ENCODE assay signal across 13 mouse cellular contexts in genomic region chr11:11824970-11825635, GRCm38 (mm10). TPM values are rescaled to one million over a fixed set of nuclear protein-coding genes. Genes with fewer than 3 reads are reported as not detected.
A peak's percentile ranks its signal among the peaks of the same experiment; 100 is the strongest.
DNase-seq lines count a peak whose midpoint lies in the region; ATAC-seq and TF ChIP-seq lines count a peak whose summit lies in the region.
"Had no signal": no experiment of that assay in that cellular context is flagged by ENCODE, and none has a peak within 500 bp of the region (broad histone marks: within the 10 kb centered on the region; RNA-seq: fewer than 3 reads in every experiment).

No protein-coding gene starts in this region.

- peak overlapping the region; percentile 53; the same call in 1 of the 2 replicates for H3K9ac ChIP-seq in heart, embryonic 11.5 days (ENCODE audit: low read depth, low read length)
- no peak overlapping the region for H3K9ac ChIP-seq in midbrain, embryonic 11.5 days (ENCODE audit: low read length)
- H3K9ac ChIP-seq in midbrain, postnatal 0 days (replicated peaks; ENCODE audit: low read length, poor library complexity, severe bottlenecking): no peak overlapping the region
- H3K9ac ChIP-seq in intestine, postnatal 0 days (ENCODE audit: low read depth, low read length): no peak overlapping the region
- H3K9ac ChIP-seq: liver, embryonic 14.5 days; neural tube, embryonic 12.5 days had no signal

- no peaks in the 10 kb centered on the region for H3K27me3 ChIP-seq in heart, embryonic 11.5 days (ENCODE audit: control insufficient read depth, insufficient read depth, low read length)
- no peaks in the 10 kb centered on the region for H3K27me3 ChIP-seq in midbrain, embryonic 11.5 days (ENCODE audit: control insufficient read depth, insufficient read depth, low read length)
- H3K27me3 ChIP-seq in midbrain, postnatal 0 days (ENCODE audit: insufficient read depth, low read length): no peaks in the 10 kb centered on the region
- H3K27me3 ChIP-seq in intestine, postnatal 0 days (replicated peaks; ENCODE audit: control insufficient read depth, insufficient read depth, low read length): no peaks in the 10 kb centered on the region
- H3K27me3 ChIP-seq: neural tube, embryonic 12.5 days had no signal

- no peaks in the 10 kb centered on the region for H3K36me3 ChIP-seq in heart, embryonic 11.5 days (ENCODE audit: control insufficient read depth, insufficient read depth, low read length)
- no peaks in the 10 kb centered on the region for H3K36me3 ChIP-seq in midbrain, embryonic 11.5 days (ENCODE audit: control insufficient read depth, insufficient read depth, low read length)
- no peaks in the 10 kb centered on the region for H3K36me3 ChIP-seq in midbrain, postnatal 0 days (ENCODE audit: insufficient read depth, low read length)
- no peaks in the 10 kb centered on the region for H3K36me3 ChIP-seq in intestine, postnatal 0 days (ENCODE audit: control insufficient read depth, insufficient read depth)
- H3K36me3 ChIP-seq: neural tube, embryonic 12.5 days had no signal

- no peak overlapping the region for H3K4me2 ChIP-seq in heart, embryonic 11.5 days
- no peak overlapping the region for H3K4me2 ChIP-seq in midbrain, embryonic 11.5 days
- no peak overlapping the region for H3K4me2 ChIP-seq in midbrain, postnatal 0 days (ENCODE audit: low read depth, low read length, poor library complexity, severe bottlenecking)
- no peak overlapping the region for H3K4me2 ChIP-seq in intestine, postnatal 0 days (replicated peaks; ENCODE audit: low read depth)
- H3K4me2 ChIP-seq: neural tube, embryonic 12.5 days had no signal

- ATAC-seq in heart, embryonic 11.5 days (replicated peaks; ENCODE audit: insufficient number of reproducible peaks, low FRiP score, low TSS enrichment): no peak
- ATAC-seq in midbrain, embryonic 11.5 days (ENCODE audit: low FRiP score): 0 out of 2 replicates have a peak, but pooled peaks have one; percentile 10
- ATAC-seq in midbrain, postnatal 0 days (ENCODE audit: low FRiP score): no peak
- ATAC-seq in intestine, postnatal 0 days: peak; percentile 35; the same call in 1 of the 2 replicates

- H3K4me1 ChIP-seq in heart, embryonic 11.5 days (ENCODE audit: control insufficient read depth, insufficient read depth, low read length): peaks cover 73% of the 10 kb centered on the region
- peaks cover 64% of the 10 kb centered on the region for H3K4me1 ChIP-seq in midbrain, embryonic 11.5 days (ENCODE audit: control insufficient read depth, insufficient read depth, low read length)
- peaks cover 7% of the 10 kb centered on the region; the same call in 1 of the 2 replicates for H3K4me1 ChIP-seq in midbrain, postnatal 0 days (ENCODE audit: insufficient read depth, low read length)
- peaks cover 7% of the 10 kb centered on the region; the same call in 1 of the 2 replicates for H3K4me1 ChIP-seq in intestine, postnatal 0 days (replicated peaks; ENCODE audit: control insufficient read depth, insufficient read depth, low read length)

- no peak for DNase-seq in heart, postnatal 4 days
- DNase-seq in midbrain, embryonic 11.5 days (ENCODE audit: low spot score, missing footprints): no peak
- no peak for DNase-seq in midbrain, postnatal 0 days (ENCODE audit: low spot score)
- DNase-seq in frontal cortex, postnatal 25 days (ENCODE audit: low spot score in 2 of 2): no peak
- DNase-seq in gastrocnemius, adult 8-10 months (ENCODE audit: low spot score in 2 of 2): no peak
- DNase-seq: cerebellum, adult 9-11 months; kidney, postnatal 25 days; right cerebral cortex, postnatal 4 days; thymus, postnatal 25 days had no signal

- no peaks in the 10 kb centered on the region for H3K9me3 ChIP-seq in heart, embryonic 11.5 days (replicated peaks; ENCODE audit: control insufficient read depth, low read length)
- H3K9me3 ChIP-seq in midbrain, embryonic 11.5 days (ENCODE audit: control insufficient read depth, low read length): no peaks in the 10 kb centered on the region
- no peaks in the 10 kb centered on the region for H3K9me3 ChIP-seq in midbrain, postnatal 0 days (ENCODE audit: low read length)
- no peaks in the 10 kb centered on the region for H3K9me3 ChIP-seq in intestine, postnatal 0 days (ENCODE audit: control insufficient read depth)
- H3K9me3 ChIP-seq: neural tube, embryonic 12.5 days had no signal

- TF ChIP-seq CTCF in midbrain, postnatal 0 days (IDR thresholded peaks at IDR 0.05): no peak
- no peak for TF ChIP-seq CTCF in intestine, postnatal 0 days (IDR thresholded peaks at IDR 0.05; ENCODE audit: low read depth)

- H3K27ac ChIP-seq in heart, embryonic 11.5 days (ENCODE audit: low read depth, low read length): peak overlapping the region; percentile 99
- peak overlapping the region; percentile 46; the same call in 1 of the 2 replicates for H3K27ac ChIP-seq in midbrain, embryonic 11.5 days (ENCODE audit: low read depth, low read length)
- no peak overlapping the region for H3K27ac ChIP-seq in midbrain, postnatal 0 days (ENCODE audit: low read depth, low read length)
- H3K27ac ChIP-seq in intestine, postnatal 0 days (ENCODE audit: low read depth, low read length): no peak overlapping the region
- H3K27ac ChIP-seq: liver, embryonic 14.5 days; neural tube, embryonic 12.5 days had no signal

- WGBS in heart, embryonic 11.5 days (ENCODE audit: insufficient replicate concordance): 47% methylated on average over 3 of the region's 3 CpGs
- 48% methylated on average over 3 of the region's 3 CpGs for WGBS in midbrain, embryonic 11.5 days
- WGBS in midbrain, postnatal 0 days: 53% methylated on average over 3 of the region's 3 CpGs
- WGBS in intestine, postnatal 0 days: 75% methylated on average over 3 of the region's 3 CpGs

- no peak overlapping the region for H3K4me3 ChIP-seq in heart, embryonic 11.5 days (ENCODE audit: low read depth, low read length)
- no peak overlapping the region for H3K4me3 ChIP-seq in midbrain, embryonic 11.5 days (ENCODE audit: low read depth, low read length)
- no peak overlapping the region for H3K4me3 ChIP-seq in midbrain, postnatal 0 days (ENCODE audit: low read depth, low read length)
- no peak overlapping the region for H3K4me3 ChIP-seq in intestine, postnatal 0 days (ENCODE audit: low read depth, low read length)
- H3K4me3 ChIP-seq: neural tube, embryonic 12.5 days had no signal

RNA-seq across cellular contexts. Expression of gene Fignl1, which starts 16.3 kb away (rescaled TPM):
- polyA plus RNA-seq in heart, embryonic 11.5 days (2014; fragmentation: Nextera tagmentation; extraction: Ambion mirVana): 73.1 and 86.9 TPM in 2 replicates
- total RNA-seq in heart, postnatal 4 days (2021): 10 to 100 TPM; 18.7 to 19.9 TPM
- 99.1 and 109 TPM in 2 replicates for polyA plus RNA-seq in midbrain, embryonic 11.5 days (2014; fragmentation: Nextera tagmentation; extraction: Ambion mirVana)
- total RNA-seq in midbrain, postnatal 0 days (2014; rRNA removed): 4.4 and 5.2 TPM in 2 replicates
- polyA plus RNA-seq in midbrain, postnatal 0 days (2015; fragmentation: Nextera tagmentation; extraction: Ambion mirVana): 2.2 and 3.7 TPM in 2 replicates
- polyA plus RNA-seq in intestine, postnatal 0 days (2015; fragmentation: Nextera tagmentation; extraction: Ambion mirVana): 8.1 and 8.3 TPM in 2 replicates
- under 1 TPM; 0.19 to 0.88 (median 0.29) TPM for total RNA-seq in gastrocnemius, adult 8-10 months (2022)

Comparison
In these comparisons a context has a peak if more than half of its experiments do, and no peak if none do; other contexts are left out.
1. ATAC-seq: peak in midbrain, embryonic 11.5 days (single experiment) and intestine, postnatal 0 days (single experiment); none in heart, embryonic 11.5 days (single experiment) and midbrain, postnatal 0 days (single experiment).
2. H3K27ac ChIP-seq: peak in heart, embryonic 11.5 days (single experiment) and midbrain, embryonic 11.5 days (single experiment); none in midbrain, postnatal 0 days (single experiment) and intestine, postnatal 0 days (single experiment).